In the genomic region with DNA sequence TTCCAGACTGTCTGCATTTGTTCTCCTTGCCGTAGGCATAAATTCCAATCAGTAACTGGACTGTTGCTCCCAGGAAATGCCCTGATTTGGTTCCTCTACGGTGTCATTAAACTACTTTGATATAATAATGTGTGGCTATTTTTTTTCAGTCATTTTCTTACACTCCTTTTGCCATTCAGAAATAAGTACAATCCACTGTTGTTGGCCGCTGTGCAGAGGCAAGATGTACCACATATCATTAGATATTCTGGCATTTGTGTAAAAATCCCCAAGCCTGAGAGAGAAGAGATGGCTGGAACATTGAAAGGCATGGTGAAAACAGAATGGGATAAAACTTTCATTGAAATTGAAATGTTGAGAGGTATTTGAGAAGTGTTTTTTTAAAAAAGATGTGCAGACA, we compare ENCODE assay signal across 17 mouse cellular contexts.
DNase-seq lines count a peak whose midpoint lies in the region; ATAC-seq lines count a peak whose summit lies in the region.
"Had no signal": no experiment of that assay in that cellular context is flagged by ENCODE, and none has a peak within 500 bp of the region (broad histone marks: within the 10 kb centered on the region; RNA-seq: fewer than 3 reads in every experiment).

No protein-coding gene starts in this region.

- H3K27ac ChIP-seq in midbrain, embryonic 11.5 days (ENCODE audit: low read depth, low read length) = no peak overlapping the region; the same call in 1 of the 2 replicates
- H3K27ac ChIP-seq in midbrain, embryonic 15.5 days = no peak overlapping the region
- H3K27ac ChIP-seq in forebrain, embryonic 13.5 days = peak overlapping the region; percentile 63
- H3K27ac ChIP-seq in kidney, embryonic 14.5 days (ENCODE audit: low read depth, low read length) = no peak overlapping the region
- H3K27ac ChIP-seq: embryonic facial prominence, embryonic 10.5 days; gastrocnemius, adult 2 months; heart, embryonic 13.5 days; hindbrain, embryonic 12.5 days had no signal

- H3K27me3 ChIP-seq in midbrain, embryonic 11.5 days (ENCODE audit: control insufficient read depth, insufficient read depth, low read length) = peaks cover 2% of the 10 kb centered on the region; the same call in 1 of the 2 replicates
- no peaks in the 10 kb centered on the region for H3K27me3 ChIP-seq in midbrain, embryonic 15.5 days (replicated peaks)
- no peaks in the 10 kb centered on the region for H3K27me3 ChIP-seq in forebrain, embryonic 13.5 days
- no peaks in the 10 kb centered on the region for H3K27me3 ChIP-seq in kidney, embryonic 14.5 days (ENCODE audit: control insufficient read depth, insufficient read depth, low read length)
- H3K27me3 ChIP-seq: heart, embryonic 13.5 days; hindbrain, embryonic 12.5 days had no signal

- H3K4me3 ChIP-seq in midbrain, embryonic 11.5 days (ENCODE audit: low read depth, low read length) = no peak overlapping the region
- H3K4me3 ChIP-seq in midbrain, embryonic 15.5 days = no peak overlapping the region
- H3K4me3 ChIP-seq in forebrain, embryonic 13.5 days = no peak overlapping the region
- no peak overlapping the region for H3K4me3 ChIP-seq in kidney, embryonic 14.5 days (ENCODE audit: low read length)
- H3K4me3 ChIP-seq: embryonic facial prominence, embryonic 10.5 days; gastrocnemius, adult 2 months; heart, embryonic 13.5 days; hindbrain, embryonic 12.5 days had no signal

- no peaks in the 10 kb centered on the region for H3K9me3 ChIP-seq in midbrain, embryonic 11.5 days (ENCODE audit: control insufficient read depth, low read length)
- no peaks in the 10 kb centered on the region for H3K9me3 ChIP-seq in midbrain, embryonic 15.5 days
- H3K9me3 ChIP-seq in forebrain, embryonic 13.5 days (replicated peaks) = no peaks in the 10 kb centered on the region
- no peaks in the 10 kb centered on the region for H3K9me3 ChIP-seq in kidney, embryonic 14.5 days (ENCODE audit: control insufficient read depth, low read length)
- H3K9me3 ChIP-seq: embryonic facial prominence, embryonic 10.5 days; heart, embryonic 13.5 days; hindbrain, embryonic 12.5 days had no signal

- peaks cover 10% of the 10 kb centered on the region for H3K4me1 ChIP-seq in midbrain, embryonic 11.5 days (ENCODE audit: control insufficient read depth, insufficient read depth, low read length)
- H3K4me1 ChIP-seq in midbrain, embryonic 15.5 days = peaks cover 9% of the 10 kb centered on the region
- H3K4me1 ChIP-seq in forebrain, embryonic 13.5 days = peaks cover 16% of the 10 kb centered on the region
- H3K4me1 ChIP-seq in kidney, embryonic 14.5 days (ENCODE audit: control insufficient read depth, insufficient read depth, low read length) = no peaks in the 10 kb centered on the region
- H3K4me1 ChIP-seq: heart, embryonic 13.5 days; hindbrain, embryonic 12.5 days had no signal

- peak overlapping the region; percentile 9; the same call in 1 of the 2 replicates for H3K4me2 ChIP-seq in midbrain, embryonic 11.5 days
- H3K4me2 ChIP-seq in midbrain, embryonic 15.5 days = no peak overlapping the region
- 0 out of 2 replicates have a peak overlapping the region, but pooled peaks have one; percentile 2 for H3K4me2 ChIP-seq in forebrain, embryonic 13.5 days
- no peak overlapping the region for H3K4me2 ChIP-seq in kidney, embryonic 14.5 days (replicated peaks; ENCODE audit: low read depth, low read length)
- H3K4me2 ChIP-seq: heart, embryonic 13.5 days; hindbrain, embryonic 12.5 days had no signal

- ATAC-seq in midbrain, embryonic 11.5 days (ENCODE audit: low FRiP score) = peak; percentile 43
- ATAC-seq in midbrain, embryonic 15.5 days (replicated peaks) = no peak; the same call in 1 of the 2 replicates
- ATAC-seq in forebrain, embryonic 13.5 days = no peak
- ATAC-seq in kidney, embryonic 14.5 days (ENCODE audit: low FRiP score, low TSS enrichment) = no peak
- ATAC-seq: inflammation-experienced regulatory T-cells, adult 6 months; intestine, postnatal 0 days had no signal

- DNase-seq in midbrain, embryonic 11.5 days (ENCODE audit: low spot score, missing footprints) = peak; percentile 82
- DNase-seq in Muller cell, postnatal 12 days (ENCODE audit: inconsistent ontology term) = peak; percentile 44
- peak; percentile 6 for DNase-seq in retina, embryonic 14.5 days (ENCODE audit: low spot score)
- DNase-seq in cerebellum, adult 9-11 months = no peak
- DNase-seq: adrenal gland, postnatal 10 days; cerebellum, adult 18-20 months; gastrocnemius, adult 2 months; gastrocnemius, postnatal 25 days; heart, postnatal 4 days had no signal

- 46% methylated on average over 3 of the region's 3 CpGs for WGBS in midbrain, embryonic 11.5 days
- WGBS in midbrain, embryonic 15.5 days = 26% methylated on average over 3 of the region's 3 CpGs
- 33% methylated on average over 3 of the region's 3 CpGs for WGBS in forebrain, embryonic 13.5 days
- 60% methylated on average over 3 of the region's 3 CpGs for WGBS in kidney, embryonic 14.5 days

- H3K36me3 ChIP-seq in midbrain, embryonic 11.5 days (ENCODE audit: control insufficient read depth, insufficient read depth, low read length) = no peaks in the 10 kb centered on the region
- no peaks in the 10 kb centered on the region for H3K36me3 ChIP-seq in midbrain, embryonic 15.5 days (replicated peaks)
- no peaks in the 10 kb centered on the region for H3K36me3 ChIP-seq in forebrain, embryonic 13.5 days (ENCODE audit: poor library complexity, severe bottlenecking)
- H3K36me3 ChIP-seq in kidney, embryonic 14.5 days (ENCODE audit: control insufficient read depth, insufficient read depth, low read length) = no peaks in the 10 kb centered on the region
- H3K36me3 ChIP-seq: embryonic facial prominence, embryonic 10.5 days; heart, embryonic 13.5 days; hindbrain, embryonic 12.5 days had no signal

- no peak overlapping the region for H3K9ac ChIP-seq in midbrain, embryonic 11.5 days (ENCODE audit: low read length)
- H3K9ac ChIP-seq in midbrain, embryonic 15.5 days = no peak overlapping the region
- no peak overlapping the region for H3K9ac ChIP-seq in forebrain, embryonic 13.5 days
- H3K9ac ChIP-seq in kidney, embryonic 14.5 days (ENCODE audit: low read depth, low read length) = no peak overlapping the region
- H3K9ac ChIP-seq: heart, embryonic 13.5 days; hindbrain, embryonic 12.5 days had no signal

Comparison
In these comparisons a context has a peak if more than half of its experiments do, and no peak if none do; other contexts are left out.
1. H3K4me2 ChIP-seq: peak in midbrain, embryonic 11.5 days (single experiment) and forebrain, embryonic 13.5 days (single experiment); none in midbrain, embryonic 15.5 days (single experiment) and kidney, embryonic 14.5 days (single experiment).